Mouse (Mus musculus) embryonic fibroblast, embryonic 13.5 days (primary cell): ENCODE results near the gene Stra8. TPM values are rescaled to one million over a fixed set of nuclear protein-coding genes. Genes with fewer than 3 reads are reported as not detected.

Source experiments
- H3K27ac ChIP-seq: 2 replicates; pipeline ENCODE4 v1.5.1; 2012; ENCODE audit warnings: low read length, control low read depth, inconsistent platforms; ENCODE audit not compliant: insufficient read depth
- H3K4me1 ChIP-seq: 2 replicates; pipeline ENCODE4 v1.6.1; 2011; ENCODE audit warnings: low read length; ENCODE audit not compliant: control insufficient read depth, insufficient read depth
- H3K4me3 ChIP-seq: 2 replicates; pipeline ENCODE4 v1.5.1; 2011; ENCODE audit warnings: mild to moderate bottlenecking, control low read depth, low read length; ENCODE audit not compliant: insufficient read depth
- CTCF ChIP-seq: IDR thresholded peaks from 2 replicates; pipeline ENCODE4 v1.5.1; 2011; ENCODE audit warnings: mild to moderate bottlenecking, control low read depth, low read length, moderate library complexity, borderline replicate concordance; ENCODE audit not compliant: insufficient read depth
- POLR2A ChIP-seq: IDR thresholded peaks from 2 replicates; pipeline ENCODE4 v1.6.1; 2011; ENCODE audit warnings: low read depth, mild to moderate bottlenecking, control low read depth, low read length, moderate library complexity
- polyA plus RNA-seq: library from polyadenylated mRNA; stranded (reverse); fragments of >200 nt; gene quantifications from 2 replicates; pipeline ENCODE4 v1.2.4, GENCODE M21; 2011; ENCODE audit warnings: low read depth; ENCODE audit not compliant: missing spikeins, insufficient read length

Stra8 gene
- polyA plus RNA-seq, 1 experiment, result not detected

- H3K4me1 ChIP-seq, result peaks cover 4% of the 10 kb centered on the region
- no peak overlapping the region for H3K27ac ChIP-seq
- TF ChIP-seq CTCF (no peak), POLR2A (no peak)
- no peak overlapping the region for H3K4me3 ChIP-seq
These were observed 35.9 kb downstream of the Stra8 start for GRCm38 (mm10) chr6:34955862-34956241.

GRCm38 (mm10) chr6:34959131-34959530 lies 39.2 kb downstream of the Stra8 start:
- H3K4me3 ChIP-seq, result no peak overlapping the region
- no peak overlapping the region for H3K27ac ChIP-seq
- TF ChIP-seq POLR2A, result no peak
- TF ChIP-seq CTCF, result no peak
- peaks cover 4% of the 10 kb centered on the region for H3K4me1 ChIP-seq

- Histone ChIP-seq H3K4me1 (no peaks in the 10 kb centered on the region), H3K27ac (no peak overlapping the region), H3K4me3 (no peak overlapping the region)
- TF ChIP-seq CTCF, result no peak
- TF ChIP-seq POLR2A, result no peak
These were observed 44.6 kb downstream of the Stra8 start for GRCm38 (mm10) chr6:34964550-34964949.

GRCm38 (mm10) chr6:34965819-34966539 lies 46.0 kb downstream of the Stra8 start:
- no peaks in the 10 kb centered on the region for H3K4me1 ChIP-seq
- no peak overlapping the region for H3K27ac ChIP-seq
- TF ChIP-seq POLR2A (no peak), CTCF (no peak)
- no peak overlapping the region for H3K4me3 ChIP-seq

GRCm38 (mm10) chr6:34971181-34971580 lies 51.2 kb downstream of the Stra8 start:
- Histone ChIP-seq H3K27ac (no peak overlapping the region), H3K4me1 (peaks cover 4% of the 10 kb centered on the region; the same call in 1 of the 2 replicates), H3K4me3 (no peak overlapping the region)
- no peak for TF ChIP-seq CTCF
- no peak for TF ChIP-seq POLR2A

GRCm38 (mm10) chr6:34979291-34979690 lies 59.3 kb downstream of the Stra8 start:
- no peaks in the 10 kb centered on the region for H3K4me1 ChIP-seq
- H3K4me3 ChIP-seq, result no peak overlapping the region
- TF ChIP-seq POLR2A, result no peak
- no peak overlapping the region for H3K27ac ChIP-seq

- no peak overlapping the region for H3K4me3 ChIP-seq
- no peaks in the 10 kb centered on the region for H3K4me1 ChIP-seq
- TF ChIP-seq CTCF (no peak), POLR2A (no peak)
- no peak overlapping the region for H3K27ac ChIP-seq
These were observed 60.7 kb downstream of the Stra8 start for GRCm38 (mm10) chr6:34980661-34981060.

GRCm38 (mm10) chr6:34987085-34987645 lies 67.2 kb downstream of the Stra8 start:
- Histone ChIP-seq H3K4me1 (no peaks in the 10 kb centered on the region), H3K4me3 (no peak overlapping the region), H3K27ac (no peak overlapping the region)
- no peak for TF ChIP-seq POLR2A
- TF ChIP-seq CTCF, result no peak

GRCm38 (mm10) chr6:34988081-34988761 lies 68.3 kb downstream of the Stra8 start, which contains the start of gene Slc23a4:
Gene Slc23a4, minus strand, starts transcription at chr6:34988404.
- TF ChIP-seq POLR2A (no peak), CTCF (no peak)

More at GRCm38 (mm10) chr6:34988081-34988761, 68.3 kb downstream of the Stra8 start, which contains the start of gene Slc23a4:
- no peak within 1 kb of the TSS for H3K4me3 ChIP-seq
- H3K4me1 ChIP-seq, result no peaks in the 10 kb centered on the region
- H3K27ac ChIP-seq, result no peak within 1 kb of the TSS

Other genes starting within 250 kb of the Stra8 start
- gene Agbl3, start 139.7 kb upstream of the Stra8 start, polyA plus RNA-seq, result 5.0 and 6.8 TPM in 2 replicates
- 3.8 and 7.3 TPM in 2 replicates for gene Tmem140, start 57.0 kb upstream of the Stra8 start, polyA plus RNA-seq
- gene Cyren, start 42.1 kb upstream of the Stra8 start, polyA plus RNA-seq, result 6.0 and 10.0 TPM in 2 replicates
- gene Wdr91, start 9.3 kb upstream of the Stra8 start, polyA plus RNA-seq, result 8.8 and 12.1 TPM in 2 replicates
- gene Slc23a4, start 68.2 kb downstream of the Stra8 start, polyA plus RNA-seq, result not detected in 2 replicates
- gene Cnot4, start 213.6 kb downstream of the Stra8 start, polyA plus RNA-seq, result 26.8 and 34.6 TPM in 2 replicates